Mouse (Mus musculus) spleen, adult 2 months (tissue): ENCODE results near the gene Hectd4. TPM values are rescaled to one million over a fixed set of nuclear protein-coding genes. Genes with fewer than 3 reads are reported as not detected.
A peak's percentile ranks its signal among the peaks of the same experiment; 100 is the strongest.

ENCODE experiments used
- DNase-seq, 2 experiments: peaks; one replicate each; pipeline versions ENCODE4 v3.0.0 to v3.0.0-alpha.2; 2012 to 2021; ENCODE audit warnings: low spot score in 2 of 2, low read depth in 1 of 2
- H3K27ac ChIP-seq: fragments of 200-500 bp; 2 replicates; pipeline ENCODE4 v1.5.1; 2012; ENCODE audit warnings: low read length, inconsistent platforms; ENCODE audit not compliant: insufficient read depth
- H3K27me3 ChIP-seq: fragments of 200-500 bp; 2 replicates; pipeline ENCODE4 v1.6.1; 2012; ENCODE audit warnings: mild to moderate bottlenecking, moderate library complexity, low read length, inconsistent platforms; ENCODE audit not compliant: control insufficient read depth, insufficient read depth
- H3K36me3 ChIP-seq: fragments of 200-500 bp; 2 replicates; pipeline ENCODE4 v1.6.1; 2012; ENCODE audit warnings: mild to moderate bottlenecking, low read length, inconsistent platforms; ENCODE audit not compliant: control insufficient read depth, insufficient read depth
- H3K4me1 ChIP-seq: fragments of 200-500 bp; 2 replicates; pipeline ENCODE4 v1.6.1; 2011; ENCODE audit warnings: inconsistent platforms; ENCODE audit not compliant: control insufficient read depth, insufficient read depth, insufficient read length
- H3K4me3 ChIP-seq: fragments of 200-500 bp; 2 replicates; pipeline ENCODE4 v1.5.1; 2011; ENCODE audit warnings: mild to moderate bottlenecking, inconsistent platforms; ENCODE audit not compliant: insufficient read depth, insufficient read length; ENCODE audit errors: extremely low read depth
- CTCF ChIP-seq: fragments of 200-500 bp; IDR thresholded peaks from 2 replicates; pipeline ENCODE4 v1.5.1; 2011; ENCODE audit warnings: mild to moderate bottlenecking, inconsistent platforms; ENCODE audit not compliant: insufficient read depth, insufficient read length, insufficient replicate concordance; ENCODE audit errors: extremely low read depth
- POLR2A ChIP-seq: fragments of 200-500 bp; IDR thresholded peaks from 2 replicates; pipeline ENCODE4 v1.6.1; 2011; ENCODE audit warnings: low read depth, low read length, inconsistent platforms
- WGBS: fragments of 180-500 bp; shearing (Covaris S2); methylation state at CpG from one replicate; pipeline ENCODE4 v1.1.7; 2018; 5-methylcytosine and 5-hydroxymethylcytosine counted together
- polyA plus RNA-seq: library from polyadenylated mRNA; depleted of rRNA; stranded (reverse); fragments of >200 nt; gene quantifications from 2 replicates; pipeline ENCODE4 v1.2.3, GENCODE M21; 2012

Hectd4 gene
- polyA plus RNA-seq, 1 experiment = 28.4 TPM

DNA sequence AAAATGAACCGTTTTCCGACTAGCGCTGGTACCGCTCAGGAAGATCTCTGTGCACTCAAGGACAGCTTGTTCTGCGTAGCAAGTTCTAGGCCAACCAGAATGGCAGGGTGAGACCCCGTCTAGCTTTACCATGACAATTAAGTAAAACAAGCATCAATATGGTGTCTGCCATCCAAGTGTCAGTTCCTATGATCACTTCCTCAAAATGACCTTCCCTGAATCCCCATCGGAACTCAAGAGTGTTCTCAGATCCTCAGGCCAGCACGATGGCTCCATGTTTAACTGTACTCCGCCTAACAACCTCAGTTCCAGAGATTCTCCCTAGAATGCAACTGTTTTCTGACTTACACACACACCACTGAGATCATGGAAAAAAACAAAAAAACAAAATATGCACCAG lies 31.8 kb upstream of the Hectd4 start:
- peaks cover 4% of the 10 kb centered on the region; the same call in 1 of the 2 replicates for H3K4me1 ChIP-seq
- no peaks in the 10 kb centered on the region for H3K27me3 ChIP-seq
- no peaks in the 10 kb centered on the region for H3K36me3 ChIP-seq
- TF ChIP-seq CTCF (no peak), POLR2A (no peak)
- H3K4me3 ChIP-seq = no peak overlapping the region
- 87% methylated on average over 9 of the region's 9 CpGs for WGBS
- DNase-seq = no peak
- H3K27ac ChIP-seq = no peak overlapping the region

DNA sequence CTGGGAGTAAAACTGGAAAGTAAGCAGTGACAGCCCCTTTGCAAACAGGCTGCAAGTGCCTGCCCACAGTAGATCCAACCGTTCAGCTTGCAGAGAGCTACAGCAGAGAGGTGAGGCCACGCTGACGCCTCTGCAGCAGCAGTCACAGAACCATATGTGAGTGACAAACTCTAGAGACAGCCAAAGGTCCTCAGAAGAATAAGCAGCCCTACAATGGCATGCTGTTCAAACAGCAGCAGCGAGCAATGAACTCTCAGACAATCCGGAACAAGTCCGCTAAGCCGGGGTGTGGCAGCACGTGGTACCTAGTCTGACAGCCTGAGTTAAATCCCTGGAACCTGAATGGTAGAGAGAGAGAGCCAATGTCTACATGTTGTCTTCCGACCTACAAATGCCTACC lies 30.8 kb upstream of the Hectd4 start:
- Histone ChIP-seq H3K4me1 (peaks cover 4% of the 10 kb centered on the region; the same call in 1 of the 2 replicates), H3K4me3 (no peak overlapping the region), H3K27ac (no peak overlapping the region), H3K27me3 (no peaks in the 10 kb centered on the region), H3K36me3 (no peaks in the 10 kb centered on the region)
- DNase-seq = no peak
- TF ChIP-seq POLR2A = no peak
- no peak for TF ChIP-seq CTCF
- 94% methylated on average over 9 of the region's 9 CpGs for WGBS

DNA sequence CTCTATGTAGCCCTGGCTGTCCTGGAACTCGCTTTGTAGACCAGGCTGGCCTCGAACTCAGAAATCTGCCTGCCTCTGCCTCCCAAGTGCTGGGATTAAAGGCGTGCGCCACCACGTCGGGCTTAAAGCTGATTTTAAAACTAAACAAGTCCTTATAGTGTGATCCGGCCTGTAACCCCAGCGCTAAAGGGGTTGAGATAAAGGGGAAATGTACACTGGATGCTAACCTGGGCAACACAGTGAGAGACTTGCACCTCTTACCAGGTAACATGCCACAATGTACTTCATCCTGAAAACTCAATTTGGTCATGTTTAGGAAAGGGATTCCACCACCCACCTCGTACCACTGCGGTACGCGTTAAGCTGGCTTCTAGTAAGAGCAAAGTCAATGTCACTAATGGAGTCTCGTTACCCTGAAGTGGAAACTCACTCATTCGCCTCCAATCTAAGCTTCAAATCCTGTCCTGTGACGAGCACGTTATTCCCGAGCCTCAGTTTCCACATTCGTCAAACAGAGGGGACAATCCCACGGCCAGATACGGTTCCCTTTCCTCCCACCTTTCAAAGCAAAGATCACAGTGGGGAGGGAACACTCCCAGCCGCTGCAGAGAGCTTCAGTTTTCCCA lies 29.7 kb upstream of the Hectd4 start:
- TF ChIP-seq CTCF (no peak), POLR2A (no peak)
- Histone ChIP-seq H3K27me3 (no peaks in the 10 kb centered on the region), H3K36me3 (no peaks in the 10 kb centered on the region), H3K4me3 (peak overlapping the region; percentile 90), H3K27ac (no peak overlapping the region), H3K4me1 (peaks cover 4% of the 10 kb centered on the region; the same call in 1 of the 2 replicates)
- WGBS = 35% methylated on average over 21 of the region's 21 CpGs
- no peak for DNase-seq

DNA sequence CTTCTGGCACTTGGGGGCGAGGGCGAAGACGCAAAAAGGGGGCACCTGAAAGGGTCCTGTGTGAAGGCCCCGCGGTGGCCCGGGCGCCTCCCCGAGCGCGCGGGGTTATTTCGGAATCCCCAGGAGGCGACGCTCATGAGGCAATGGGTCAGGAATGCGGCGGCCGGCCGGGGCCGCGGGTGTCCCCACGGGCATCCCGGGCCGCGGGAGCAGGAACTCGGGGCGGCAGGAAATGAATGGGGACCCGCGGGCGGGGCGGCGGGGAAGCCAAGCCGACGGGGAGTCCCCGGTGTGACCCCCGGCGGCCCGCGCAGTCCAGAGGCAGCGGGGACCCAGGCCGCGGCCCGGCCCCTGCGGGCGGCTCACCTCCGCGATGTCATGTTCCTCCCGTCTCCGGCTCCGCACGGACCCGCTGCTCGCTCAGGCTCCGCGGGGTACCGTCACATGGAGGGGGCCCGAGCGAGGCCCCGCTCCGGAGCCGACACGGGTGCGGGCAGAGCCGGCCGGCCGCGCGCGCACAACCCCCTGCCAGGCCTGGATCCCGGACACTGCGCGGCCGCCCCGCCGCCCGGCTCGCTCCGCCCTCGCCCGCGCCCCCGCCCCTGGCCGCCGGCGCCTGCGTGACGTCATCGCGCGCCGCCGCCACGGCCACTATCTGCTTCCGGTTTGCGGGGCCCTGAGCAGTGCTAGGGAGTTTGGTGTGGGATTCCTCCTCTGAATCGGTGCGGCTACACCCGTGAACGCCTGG lies 29.0 kb upstream of the Hectd4 start, which contains the start of gene Ptpn11:
Gene Ptpn11 (minus strand): TSS at position 562 of the 748 bp plus-strand sequence.
- Histone ChIP-seq H3K27me3 (no peaks in the 10 kb centered on the region), H3K4me1 (peaks cover 4% of the 10 kb centered on the region; the same call in 1 of the 2 replicates), H3K36me3 (no peaks in the 10 kb centered on the region), H3K4me3 (peak within 1 kb of the TSS; percentile 90), H3K27ac (peak within 1 kb of the TSS; percentile 77)
- WGBS = under 1% methylated on average over 92 of the region's 98 CpGs
- TF ChIP-seq POLR2A = peak; percentile 75
- TF ChIP-seq CTCF = no peak
- peak; percentile 54 to 77 for DNase-seq

DNA sequence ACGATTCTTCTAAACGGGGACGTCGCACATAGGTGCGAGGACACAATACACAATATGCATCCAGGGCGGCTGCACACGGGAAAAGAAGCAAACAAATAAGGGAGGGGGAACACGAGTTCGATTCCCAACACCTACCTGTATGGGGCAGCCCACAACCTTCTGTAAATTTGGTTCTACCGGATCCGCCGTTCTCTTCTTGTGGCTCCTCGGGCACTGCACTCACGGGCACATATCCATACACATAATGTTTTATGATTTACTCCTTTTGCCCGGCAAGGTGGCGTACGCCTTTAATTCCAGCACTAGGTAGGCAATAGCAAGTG lies 28.5 kb upstream of the Hectd4 start:
- Histone ChIP-seq H3K36me3 (no peaks in the 10 kb centered on the region), H3K27me3 (no peaks in the 10 kb centered on the region), H3K4me3 (peak overlapping the region; percentile 90), H3K4me1 (peaks cover 4% of the 10 kb centered on the region; the same call in 1 of the 2 replicates), H3K27ac (peak overlapping the region; percentile 77)
- no peak for DNase-seq
- 15% methylated on average over 17 of the region's 17 CpGs for WGBS
- TF ChIP-seq CTCF = no peak
- no peak for TF ChIP-seq POLR2A

DNA sequence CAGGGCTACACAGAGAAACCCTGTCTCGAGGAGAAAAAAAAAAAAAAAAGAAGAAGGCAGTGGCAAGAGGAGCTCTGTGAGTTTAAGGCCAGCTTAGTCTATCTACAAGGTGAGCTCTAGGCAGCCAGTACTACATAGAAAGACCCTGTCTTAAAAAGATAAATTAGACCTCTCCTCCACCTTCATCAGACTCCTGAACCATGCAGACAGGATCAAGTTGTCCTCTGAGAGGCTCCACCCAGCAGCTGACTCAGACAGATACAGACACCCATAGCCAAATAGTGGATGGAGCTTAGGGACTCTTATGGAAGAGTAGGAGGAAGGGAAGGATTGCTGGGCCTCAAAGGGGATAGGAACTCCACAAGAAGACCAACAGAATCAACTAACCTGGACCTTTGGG lies 25.8 kb upstream of the Hectd4 start:
- no peak for DNase-seq
- Histone ChIP-seq H3K36me3 (no peaks in the 10 kb centered on the region), H3K27me3 (no peaks in the 10 kb centered on the region), H3K27ac (no peak overlapping the region), H3K4me1 (no peaks in the 10 kb centered on the region; the same call in 1 of the 2 replicates), H3K4me3 (no peak overlapping the region)
- WGBS = 69% methylated on average over 1 of the region's 1 CpGs
- no peak for TF ChIP-seq POLR2A
- TF ChIP-seq CTCF = no peak

DNA sequence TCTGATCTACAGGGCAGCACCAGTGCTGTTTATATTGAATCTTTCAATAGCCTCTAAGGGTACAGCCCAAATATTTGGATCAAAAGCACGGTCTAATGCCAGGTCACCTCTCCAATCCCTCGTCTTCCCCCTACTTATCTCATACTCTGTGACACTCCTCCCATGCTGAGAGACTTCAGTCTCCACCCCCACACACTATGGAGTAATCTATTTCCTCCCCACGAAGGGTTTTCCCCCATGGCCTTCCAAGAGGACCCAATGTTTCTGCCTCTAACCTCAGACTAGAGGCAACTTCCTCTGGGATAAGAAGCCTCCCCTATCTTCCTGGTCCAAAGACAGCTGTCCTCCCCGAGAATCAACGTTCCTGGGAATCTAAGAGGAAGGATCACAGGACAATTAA lies 23.3 kb upstream of the Hectd4 start:
- 50% methylated on average over 5 of the region's 5 CpGs for WGBS
- peaks cover 2% of the 10 kb centered on the region; the same call in 1 of the 2 replicates for H3K4me1 ChIP-seq

More for the DNA sequence above, 23.3 kb upstream of the Hectd4 start:
- no peak overlapping the region for H3K27ac ChIP-seq
- DNase-seq = no peak
- no peak overlapping the region for H3K4me3 ChIP-seq
- no peak for TF ChIP-seq CTCF
- no peak for TF ChIP-seq POLR2A
- no peaks in the 10 kb centered on the region for H3K27me3 ChIP-seq
- no peaks in the 10 kb centered on the region for H3K36me3 ChIP-seq
